Mouse (Mus musculus) embryonic facial prominence, embryonic 15.5 days (tissue): ENCODE data around the gene Stam. TPM values are rescaled to one million over a fixed set of nuclear protein-coding genes. Genes with fewer than 3 reads are reported as not detected.
"Not testable (repeated sequence)": the region's sequence is repeated elsewhere in the genome, so short reads cannot be mapped to it uniquely, and the experiment has no call there.

ENCODE experiments used
- ATAC-seq: fragments of 200-750 bp; cut with Nextera tagmentation; 2 replicates; pipeline ENCODE4 v1.8.0; 2017; ENCODE audit warnings: low read depth, moderate TSS enrichment; ENCODE audit not compliant: insufficient number of reproducible peaks, low FRiP score, low TSS enrichment
- H3K27ac ChIP-seq: fragments of 300-500 bp; sonication (generic); replicated peaks from 2 replicates; pipeline ENCODE4 v1.5.1; 2015; ENCODE audit warnings: mild to moderate bottlenecking, inconsistent platforms
- H3K27me3 ChIP-seq: fragments of 300-500 bp; sonication (generic); 2 replicates; pipeline ENCODE4 v1.6.1; 2015; ENCODE audit warnings: inconsistent platforms
- H3K36me3 ChIP-seq: fragments of 300-500 bp; sonication (generic); 2 replicates; pipeline ENCODE4 v1.6.1; 2015; ENCODE audit warnings: mild to moderate bottlenecking, inconsistent platforms
- H3K4me1 ChIP-seq: fragments of 300-500 bp; sonication (generic); 2 replicates; pipeline ENCODE4 v1.6.1; 2015; ENCODE audit warnings: inconsistent platforms
- H3K4me2 ChIP-seq: fragments of 300-500 bp; sonication (generic); replicated peaks from 2 replicates; pipeline ENCODE4 v1.6.1; 2015; ENCODE audit warnings: mild to moderate bottlenecking, inconsistent platforms
- H3K4me3 ChIP-seq: fragments of 300-500 bp; sonication (generic); replicated peaks from 2 replicates; pipeline ENCODE4 v1.5.1; 2015; ENCODE audit warnings: mild to moderate bottlenecking, inconsistent platforms
- H3K9ac ChIP-seq: fragments of 300-500 bp; sonication (generic); 2 replicates; pipeline ENCODE4 v1.6.1; 2015; ENCODE audit warnings: inconsistent platforms
- H3K9me3 ChIP-seq: fragments of 300-500 bp; sonication (generic); replicated peaks from 2 replicates; pipeline ENCODE4 v1.6.1; 2016; ENCODE audit warnings: inconsistent platforms
- WGBS: fragments of 180-500 bp; shearing (Covaris S2); methylation state at CpG from one replicate; pipeline ENCODE4 v1.1.7; 2015; 5-methylcytosine and 5-hydroxymethylcytosine counted together
- polyA plus RNA-seq: library from polyadenylated mRNA; unstranded; fragments of >200 nt; fragmentation: Nextera tagmentation; extraction: Ambion mirVana; gene quantifications from 2 replicates; pipeline ENCODE4 v1.2.1, GENCODE M21; 2015

The Stam gene
- polyA plus RNA-seq, 1 experiment from 2014 or later: 76.0 TPM

DNA sequence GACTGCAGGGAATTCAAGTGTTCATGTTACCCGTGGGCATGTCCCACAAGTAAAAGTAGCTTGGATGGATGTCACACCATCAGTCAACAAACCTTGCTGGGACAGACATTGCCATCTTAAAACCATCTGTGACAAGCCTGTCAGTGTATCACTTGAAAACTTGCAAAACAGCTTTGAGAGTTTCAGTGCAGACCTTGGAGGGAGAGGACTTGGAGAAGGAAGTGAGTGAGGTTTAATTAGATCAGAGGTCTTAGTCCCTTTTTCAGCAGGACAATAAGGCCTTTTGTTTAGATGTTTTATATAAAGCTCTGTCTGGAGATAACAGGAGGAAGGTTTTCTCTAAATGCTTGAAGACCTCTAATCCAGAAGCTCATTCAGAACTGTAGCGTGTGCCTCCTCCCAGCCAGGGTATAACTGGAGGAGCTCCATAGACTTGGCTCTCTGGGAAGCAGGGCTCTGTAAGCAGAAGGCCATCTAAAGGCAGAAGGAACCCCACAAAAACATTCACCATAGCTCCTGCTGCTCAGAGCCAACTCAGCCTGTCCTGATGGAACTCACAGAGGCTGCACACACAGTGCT lies 124.5 kb downstream of the Stam start:
- WGBS: 29% methylated on average over 1 of the region's 2 CpGs
- not testable (repeated sequence) for H3K9ac ChIP-seq

More for the DNA sequence above, 124.5 kb downstream of the Stam start:
- not testable (repeated sequence) for H3K4me3 ChIP-seq, H3K36me3 ChIP-seq, ATAC-seq, H3K4me2 ChIP-seq, H3K27me3 ChIP-seq, H3K9me3 ChIP-seq, H3K4me1 ChIP-seq, H3K27ac ChIP-seq

Other genes starting within 250 kb of the Stam start
- 71.5 and 76.8 TPM in 2 replicates for gene Hacd1, start 18.0 kb upstream of the Stam start, polyA plus RNA-seq
- gene Tmem236, start 100.4 kb downstream of the Stam start, polyA plus RNA-seq: 0.04 TPM in 1 of 2 replicates, not detected in the other
- gene Mrc1, start 155.3 kb downstream of the Stam start, polyA plus RNA-seq: 13.5 and 14.2 TPM in 2 replicates